ENCODE assay signal across 18 mouse cellular contexts in genomic region chr4:124978201-124978600, GRCm38 (mm10). TPM values are rescaled to one million over a fixed set of nuclear protein-coding genes. Genes with fewer than 3 reads are reported as not detected.
DNase-seq lines count a peak whose midpoint lies in the region; ATAC-seq and TF ChIP-seq lines count a peak whose summit lies in the region.
"Had no signal": no experiment of that assay in that cellular context is flagged by ENCODE, and none has a peak within 500 bp of the region (broad histone marks: within the 10 kb centered on the region; RNA-seq: fewer than 3 reads in every experiment).

No protein-coding gene starts in this region.

- H3K9me3 ChIP-seq in stomach, embryonic 15.5 days = no peaks in the 10 kb centered on the region
- H3K9me3 ChIP-seq: hindbrain, embryonic 12.5 days; lung, embryonic 15.5 days; midbrain, embryonic 10.5 days; neural tube, embryonic 12.5 days had no signal

- peak; percentile 19 for DNase-seq in kidney, adult 9 months
- DNase-seq in kidney, adult 11 months = no peak
- peak; percentile 66 for DNase-seq in kidney, postnatal 10 days
- peak; percentile 31 for DNase-seq in lung, adult 2 months
- no peak for DNase-seq in gastrocnemius, adult 18-20 months (ENCODE audit: low spot score)
- DNase-seq: cerebellum, postnatal 14 days; forebrain, postnatal 0 days; heart, adult 2 months; left cerebral cortex, postnatal 4 days; spleen, adult 18-20 months; thymus, postnatal 14 days had no signal

- no peak overlapping the region for H3K4me3 ChIP-seq in lung, adult 2 months (replicated peaks; ENCODE audit: extremely low read depth, low read depth, low read length)
- no peak overlapping the region for H3K4me3 ChIP-seq in stomach, embryonic 15.5 days (replicated peaks)
- H3K4me3 ChIP-seq: heart, adult 2 months; hindbrain, embryonic 12.5 days; lung, embryonic 15.5 days; midbrain, embryonic 10.5 days; neural tube, embryonic 12.5 days had no signal

- H3K9ac ChIP-seq in stomach, embryonic 15.5 days = no peak overlapping the region
- H3K9ac ChIP-seq: forebrain, postnatal 0 days; hindbrain, embryonic 12.5 days; lung, embryonic 15.5 days; neural tube, embryonic 12.5 days had no signal

- no peak overlapping the region for H3K27ac ChIP-seq in stomach, embryonic 15.5 days
- H3K27ac ChIP-seq: heart, adult 2 months; hindbrain, embryonic 12.5 days; lung, embryonic 15.5 days; midbrain, embryonic 10.5 days; neural tube, embryonic 12.5 days had no signal

- no peak for TF ChIP-seq CTCF in lung, adult 2 months (IDR thresholded peaks at IDR 0.05; ENCODE audit: insufficient read depth, low read length)

- 0 out of 2 replicates have a peak, but pooled peaks have one; percentile 56 for ATAC-seq in stomach, embryonic 15.5 days (ENCODE audit: insufficient read depth, low FRiP score, low read depth)
- no peak for ATAC-seq in erythroid progenitor cell, adult 5-6 weeks (replicated peaks; ENCODE audit: low FRiP score, poor library complexity, severe bottlenecking)
- ATAC-seq in inflammation-experienced regulatory T-cells, adult 6 months = no peak
- ATAC-seq: forebrain, postnatal 0 days had no signal

- no peaks in the 10 kb centered on the region for H3K36me3 ChIP-seq in stomach, embryonic 15.5 days
- H3K36me3 ChIP-seq: hindbrain, embryonic 12.5 days; lung, embryonic 15.5 days; midbrain, embryonic 10.5 days; neural tube, embryonic 12.5 days had no signal

- TF ChIP-seq POLR2A in lung, adult 2 months (IDR thresholded peaks at IDR 0.05; ENCODE audit: borderline replicate concordance, extremely low read depth, low read depth, low read length) = no peak

- 37% methylated on average over 5 of the region's 5 CpGs for WGBS in lung, adult 2 months
- whole genome bisulfite sequencing in stomach, embryonic 15.5 days = 23% methylated on average over 5 of the region's 5 CpGs

- peaks cover 18% of the 10 kb centered on the region for H3K27me3 ChIP-seq in stomach, embryonic 15.5 days (replicated peaks)

- H3K4me2 ChIP-seq in stomach, embryonic 15.5 days = no peak overlapping the region
- H3K4me2 ChIP-seq: hindbrain, embryonic 12.5 days; lung, embryonic 15.5 days; neural tube, embryonic 12.5 days had no signal

- no peaks in the 10 kb centered on the region for H3K4me1 ChIP-seq in lung, adult 2 months (ENCODE audit: control insufficient read depth, insufficient read depth, low read length)
- H3K4me1 ChIP-seq in stomach, embryonic 15.5 days = no peaks in the 10 kb centered on the region
- H3K4me1 ChIP-seq: lung, embryonic 15.5 days; neural tube, embryonic 12.5 days had no signal

RNA-seq across cellular contexts. Expression of gene Rspo1, which starts 8.0 kb away (rescaled TPM):
- 17.3 and 21.4 TPM in 2 replicates for polyA plus RNA-seq in lung, adult 2 months (2012; rRNA removed)
- polyA plus RNA-seq in stomach, embryonic 15.5 days (2015; fragmentation: Nextera tagmentation; extraction: Ambion mirVana) = 12.9 and 14.5 TPM in 2 replicates
- total RNA-seq in erythroid progenitor cell, adult 5-6 weeks (2015; ENCODE audit: low replicate concordance) = 0.72 TPM in 1 of 2 replicates, not detected in the other
- total RNA-seq in erythroid progenitor cell, adult 5-6 weeks (2017; ENCODE audit: low replicate concordance) = not detected in 2 replicates
- under 1 TPM; 0.23 to 0.59 TPM for total RNA-seq in gastrocnemius, adult 18-20 months (2021)
- not detected for polyA plus RNA-seq in inflammation-experienced regulatory T-cells, adult 6 months (2017; shearing (Covaris generic))

RNA-seq across cellular contexts. Expression of gene Gnl2, which starts 38.2 kb away (rescaled TPM):
- polyA plus RNA-seq in lung, adult 2 months (2012; rRNA removed) = 13.7 and 21.5 TPM in 2 replicates
- polyA plus RNA-seq in stomach, embryonic 15.5 days (2015; fragmentation: Nextera tagmentation; extraction: Ambion mirVana) = 76.1 and 78.3 TPM in 2 replicates
- 12.3 and 25.6 TPM in 2 replicates for total RNA-seq in erythroid progenitor cell, adult 5-6 weeks (2015; ENCODE audit: low replicate concordance)
- total RNA-seq in erythroid progenitor cell, adult 5-6 weeks (2017; ENCODE audit: low replicate concordance) = 34.7 and 36.3 TPM in 2 replicates
- total RNA-seq in gastrocnemius, adult 18-20 months (2021) = 10 to 100 TPM; 30.8 to 31.1 TPM
- polyA plus RNA-seq in inflammation-experienced regulatory T-cells, adult 6 months (2017; shearing (Covaris generic)) = 10 to 100 TPM; 44.4 to 76.7 (median 68.9) TPM

RNA-seq across cellular contexts. Expression of gene Cdca8, which starts 39.1 kb away (rescaled TPM):
- polyA plus RNA-seq in lung, adult 2 months (2012; rRNA removed) = 2.4 and 3.8 TPM in 2 replicates
- 118 and 128 TPM in 2 replicates for polyA plus RNA-seq in stomach, embryonic 15.5 days (2015; fragmentation: Nextera tagmentation; extraction: Ambion mirVana)
- total RNA-seq in erythroid progenitor cell, adult 5-6 weeks (2015; ENCODE audit: low replicate concordance) = 272 and 278 TPM in 2 replicates
- total RNA-seq in erythroid progenitor cell, adult 5-6 weeks (2017; ENCODE audit: low replicate concordance) = 294 and 381 TPM in 2 replicates
- under 1 TPM in 1 of 2 experiments, not detected in 1; 0.62 TPM for total RNA-seq in gastrocnemius, adult 18-20 months (2021)
- polyA plus RNA-seq in inflammation-experienced regulatory T-cells, adult 6 months (2017; shearing (Covaris generic)) = 100 to 1,000 TPM in 1 of 3 experiments, 10 to 100 TPM in 2; 12.5 to 130 (median 20.4) TPM

RNA-seq across cellular contexts. Expression of gene 9930104L06Rik, which starts 41.4 kb away (rescaled TPM):
- 12.3 and 13.7 TPM in 2 replicates for polyA plus RNA-seq in lung, adult 2 months (2012; rRNA removed)
- polyA plus RNA-seq in stomach, embryonic 15.5 days (2015; fragmentation: Nextera tagmentation; extraction: Ambion mirVana) = 11.3 and 13.8 TPM in 2 replicates
- 1.7 and 4.0 TPM in 2 replicates for total RNA-seq in erythroid progenitor cell, adult 5-6 weeks (2015; ENCODE audit: low replicate concordance)
- 12.2 and 15.8 TPM in 2 replicates for total RNA-seq in erythroid progenitor cell, adult 5-6 weeks (2017; ENCODE audit: low replicate concordance)
- total RNA-seq in gastrocnemius, adult 18-20 months (2021) = 1 to 10 TPM; 6.2 to 6.5 TPM
- polyA plus RNA-seq in inflammation-experienced regulatory T-cells, adult 6 months (2017; shearing (Covaris generic)) = 10 to 100 TPM in 1 of 3 experiments, 1 to 10 TPM in 2; 7.3 to 13.8 (median 9.9) TPM

Comparison
In these comparisons a context has a peak if more than half of its experiments do, and no peak if none do; other contexts are left out.
1. DNase-seq: peak in kidney, adult 9 months (single experiment), kidney, postnatal 10 days (single experiment) and lung, adult 2 months (single experiment); none in kidney, adult 11 months (single experiment) and gastrocnemius, adult 18-20 months (single experiment).
2. RNA of gene Rspo1, which starts 8.0 kb away (polyA plus RNA-seq): 17.3 to 21.4 TPM in lung, adult 2 months and 12.9 to 14.5 TPM in stomach, embryonic 15.5 days; not detected in inflammation-experienced regulatory T-cells, adult 6 months; every median in the first group is over 10 times any median in the second.